Mouse (Mus musculus) stomach, postnatal 0 days (tissue): ENCODE results near the gene Cacna2d1.

Source experiments
- CTCF ChIP-seq: IDR thresholded peaks from 2 replicates; pipeline ENCODE4 v1.5.1; 2016; ENCODE audit warnings: antibody characterized with exemption, low read depth, mild to moderate bottlenecking, moderate library complexity
- EP300 ChIP-seq: optimal IDR thresholded peaks from 2 replicates; pipeline ENCODE3; 2016; ENCODE audit warnings: antibody characterized with exemption

- no peak for TF ChIP-seq CTCF
- no peak for TF ChIP-seq EP300
Measured at GRCm38 (mm10) chr5:15928506-15928905, 6.0 kb upstream of the Cacna2d1 start.
